Comparison of ENCODE assay signal across 23 mouse cellular contexts in genomic region chr16:26282418-26282817, GRCm38 (mm10).
DNase-seq lines count a peak whose midpoint lies in the region; ATAC-seq and TF ChIP-seq lines count a peak whose summit lies in the region.
"Had no signal": no experiment of that assay in that cellular context is flagged by ENCODE, and none has a peak within 500 bp of the region (broad histone marks: within the 10 kb centered on the region; RNA-seq: fewer than 3 reads in every experiment).

No protein-coding gene starts in this region.

- 11% methylated on average over 1 of the region's 1 CpGs for WGBS in kidney, postnatal 0 days
- 11% methylated on average over 1 of the region's 1 CpGs for WGBS in lung, embryonic 16.5 days
- WGBS in stomach, embryonic 14.5 days: 4% methylated on average over 1 of the region's 1 CpGs
- 19% methylated on average over 1 of the region's 1 CpGs for WGBS in stomach, postnatal 0 days

- DNase-seq in kidney, postnatal 0 days (ENCODE audit: low spot score): peak; percentile 63
- DNase-seq in kidney, adult 9 months: no peak
- no peak for DNase-seq in lung, postnatal 25 days (ENCODE audit: low spot score)
- DNase-seq in stomach, postnatal 0 days (ENCODE audit: low spot score): no peak
- DNase-seq in thymus, adult 18-20 months: no peak
- DNase-seq: adrenal gland, adult 2 months; adrenal gland, postnatal 14 days; cerebellum, adult 11 months; cerebellum, adult 2 months; cerebellum, adult 9-11 months; cerebellum, postnatal 25 days; forebrain, postnatal 0 days; gastrocnemius, adult 2 months; gastrocnemius, postnatal 14 days; heart, adult 11 months had no signal

- TF ChIP-seq EP300 in stomach, postnatal 0 days (optimal IDR thresholded peaks at IDR 0.05): no peak

- H3K4me3 ChIP-seq in kidney, postnatal 0 days (replicated peaks; ENCODE audit: low read depth, low read length): no peak overlapping the region
- H3K4me3 ChIP-seq in lung, embryonic 16.5 days (ENCODE audit: low read length): no peak overlapping the region
- H3K4me3 ChIP-seq in stomach, embryonic 14.5 days (ENCODE audit: low read depth, low read length): no peak overlapping the region
- H3K4me3 ChIP-seq in stomach, postnatal 0 days (ENCODE audit: low read depth, low read length): no peak overlapping the region
- H3K4me3 ChIP-seq: embryonic facial prominence, embryonic 12.5 days; embryonic facial prominence, embryonic 15.5 days; gastrocnemius, adult 2 months; hindbrain, embryonic 12.5 days had no signal

- no peak overlapping the region for H3K27ac ChIP-seq in kidney, postnatal 0 days
- H3K27ac ChIP-seq in lung, embryonic 16.5 days (ENCODE audit: low read length): peak overlapping the region; percentile 24; the same call in 1 of the 2 replicates
- H3K27ac ChIP-seq in stomach, embryonic 14.5 days (ENCODE audit: low read length): no peak overlapping the region
- H3K27ac ChIP-seq in stomach, postnatal 0 days (replicated peaks): no peak overlapping the region
- H3K27ac ChIP-seq: embryonic facial prominence, embryonic 12.5 days; gastrocnemius, adult 2 months; hindbrain, embryonic 12.5 days had no signal

- 0 out of 2 replicates have a peak, but pooled peaks have one; percentile 52 for ATAC-seq in kidney, postnatal 0 days (replicated peaks; ENCODE audit: low FRiP score, low read depth)
- ATAC-seq in lung, embryonic 16.5 days (ENCODE audit: low read depth): 0 out of 2 replicates have a peak, but pooled peaks have one; percentile 43
- ATAC-seq in stomach, embryonic 14.5 days (ENCODE audit: insufficient number of reproducible peaks, insufficient read depth, low FRiP score, low read depth): 0 out of 2 replicates have a peak, but pooled peaks have one; percentile 28
- ATAC-seq in stomach, postnatal 0 days (ENCODE audit: low FRiP score, low TSS enrichment): no peak
- ATAC-seq: CD4-positive, CD25-positive, alpha-beta regulatory T cell, adult 4 months; forebrain, embryonic 14.5 days; forebrain, postnatal 0 days had no signal

- TF ChIP-seq CTCF in kidney, postnatal 0 days (IDR thresholded peaks at IDR 0.05; ENCODE audit: low read depth): no peak
- TF ChIP-seq CTCF in stomach, postnatal 0 days (IDR thresholded peaks at IDR 0.05; ENCODE audit: low read depth): no peak

- H3K4me2 ChIP-seq in kidney, postnatal 0 days (ENCODE audit: low read length): no peak overlapping the region
- no peak overlapping the region for H3K4me2 ChIP-seq in lung, embryonic 16.5 days (ENCODE audit: low read depth, low read length)
- no peak overlapping the region for H3K4me2 ChIP-seq in stomach, embryonic 14.5 days (replicated peaks; ENCODE audit: low read depth, low read length)
- H3K4me2 ChIP-seq in stomach, postnatal 0 days (replicated peaks; ENCODE audit: low read depth): no peak overlapping the region
- H3K4me2 ChIP-seq: embryonic facial prominence, embryonic 12.5 days; embryonic facial prominence, embryonic 15.5 days; heart, embryonic 11.5 days; hindbrain, embryonic 12.5 days had no signal

- H3K27me3 ChIP-seq in kidney, postnatal 0 days (ENCODE audit: insufficient read depth, low read length): no peaks in the 10 kb centered on the region
- H3K27me3 ChIP-seq in lung, embryonic 16.5 days (ENCODE audit: control insufficient read depth, insufficient read depth, low read depth, low read length): no peaks in the 10 kb centered on the region
- H3K27me3 ChIP-seq in stomach, embryonic 14.5 days (ENCODE audit: control insufficient read depth, insufficient read depth, low read length): no peaks in the 10 kb centered on the region
- H3K27me3 ChIP-seq in stomach, postnatal 0 days (ENCODE audit: control insufficient read depth, insufficient read depth, low read length): no peaks in the 10 kb centered on the region
- H3K27me3 ChIP-seq: embryonic facial prominence, embryonic 12.5 days; embryonic facial prominence, embryonic 15.5 days; hindbrain, embryonic 12.5 days had no signal

- H3K9me3 ChIP-seq in kidney, postnatal 0 days (replicated peaks; ENCODE audit: low read length): no peaks in the 10 kb centered on the region
- H3K9me3 ChIP-seq in lung, embryonic 16.5 days (ENCODE audit: control insufficient read depth, low read length): no peaks in the 10 kb centered on the region
- no peaks in the 10 kb centered on the region for H3K9me3 ChIP-seq in stomach, embryonic 14.5 days (ENCODE audit: control insufficient read depth, low read depth, low read length)
- H3K9me3 ChIP-seq in stomach, postnatal 0 days (ENCODE audit: control insufficient read depth, low read length): no peaks in the 10 kb centered on the region
- H3K9me3 ChIP-seq: embryonic facial prominence, embryonic 12.5 days; embryonic facial prominence, embryonic 15.5 days; hindbrain, embryonic 12.5 days had no signal

- no peaks in the 10 kb centered on the region for H3K4me1 ChIP-seq in kidney, postnatal 0 days (replicated peaks; ENCODE audit: insufficient read depth, low read length)
- H3K4me1 ChIP-seq in lung, embryonic 16.5 days (replicated peaks; ENCODE audit: control insufficient read depth, insufficient read depth, low read length): no peaks in the 10 kb centered on the region
- no peaks in the 10 kb centered on the region for H3K4me1 ChIP-seq in stomach, embryonic 14.5 days (ENCODE audit: control insufficient read depth, insufficient read depth, low read length)
- H3K4me1 ChIP-seq in stomach, postnatal 0 days (replicated peaks; ENCODE audit: control insufficient read depth, insufficient read depth): no peaks in the 10 kb centered on the region
- H3K4me1 ChIP-seq: embryonic facial prominence, embryonic 12.5 days; embryonic facial prominence, embryonic 15.5 days; hindbrain, embryonic 12.5 days had no signal

- no peak overlapping the region for H3K9ac ChIP-seq in kidney, postnatal 0 days (ENCODE audit: low read depth, low read length)
- no peak overlapping the region for H3K9ac ChIP-seq in lung, embryonic 16.5 days (ENCODE audit: low read length)
- no peak overlapping the region for H3K9ac ChIP-seq in stomach, embryonic 14.5 days (replicated peaks; ENCODE audit: low read depth, low read length)
- H3K9ac ChIP-seq in stomach, postnatal 0 days (ENCODE audit: low read length): no peak overlapping the region
- H3K9ac ChIP-seq: embryonic facial prominence, embryonic 12.5 days; embryonic facial prominence, embryonic 15.5 days; forebrain, postnatal 0 days; hindbrain, embryonic 12.5 days had no signal

- no peaks in the 10 kb centered on the region for H3K36me3 ChIP-seq in kidney, postnatal 0 days (ENCODE audit: insufficient read depth, low read length)
- H3K36me3 ChIP-seq in lung, embryonic 16.5 days (ENCODE audit: control insufficient read depth, insufficient read depth, low read length): no peaks in the 10 kb centered on the region
- H3K36me3 ChIP-seq in stomach, embryonic 14.5 days (ENCODE audit: control insufficient read depth, insufficient read depth, low read length): no peaks in the 10 kb centered on the region
- H3K36me3 ChIP-seq in stomach, postnatal 0 days (ENCODE audit: control insufficient read depth, insufficient read depth, low read length): no peaks in the 10 kb centered on the region
- H3K36me3 ChIP-seq: embryonic facial prominence, embryonic 12.5 days; embryonic facial prominence, embryonic 15.5 days; hindbrain, embryonic 12.5 days had no signal
